In the genomic region with DNA sequence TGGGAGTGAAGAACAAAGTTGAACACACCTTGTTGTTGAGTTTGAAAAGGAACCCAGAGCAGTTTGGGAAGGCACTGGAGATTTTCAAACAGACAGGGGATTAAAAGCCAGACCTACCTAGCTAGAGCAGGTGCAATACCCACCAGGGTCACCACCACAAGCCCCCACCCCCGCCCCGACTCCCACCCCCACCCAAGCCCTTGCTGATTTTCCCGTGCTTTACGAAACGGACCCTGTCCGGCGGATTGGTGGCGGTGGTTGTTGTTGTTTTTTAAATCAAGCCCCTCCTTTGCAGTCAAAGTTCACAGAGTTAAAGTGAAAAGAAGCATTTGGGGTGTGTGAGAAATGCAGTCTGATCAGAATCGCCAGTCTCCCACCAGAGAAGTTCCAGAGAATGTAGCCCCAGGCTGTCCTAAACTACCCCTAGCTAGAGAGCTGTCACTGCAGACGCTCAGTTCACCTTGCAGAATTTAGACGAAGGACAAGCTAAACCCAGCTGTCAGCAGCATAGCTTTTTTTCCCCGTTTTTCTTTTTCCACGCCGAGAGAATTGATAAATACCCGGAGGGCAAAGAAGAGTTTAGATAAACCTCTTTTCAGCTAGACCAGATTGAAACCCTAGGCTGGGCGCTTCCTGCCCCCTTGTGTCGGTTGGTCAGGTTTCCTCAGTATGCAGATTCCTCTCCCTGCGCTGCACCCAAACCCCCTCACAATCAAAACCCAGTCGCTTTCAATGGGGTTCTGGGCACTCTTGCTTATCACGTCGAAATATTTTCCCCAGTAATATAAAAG, we compare ENCODE assay signal across 7 mouse cellular contexts. TPM values are rescaled to one million over a fixed set of nuclear protein-coding genes. Genes with fewer than 3 reads are reported as not detected.
DNase-seq lines count a peak whose midpoint lies in the region; ATAC-seq and TF ChIP-seq lines count a peak whose summit lies in the region.

No protein-coding gene starts in this region.

- no peaks in the 10 kb centered on the region for H3K4me1 ChIP-seq in embryonic fibroblast, embryonic 13.5 days (ENCODE audit: control insufficient read depth, insufficient read depth, low read length)
- peaks cover 6% of the 10 kb centered on the region; the same call in 1 of the 2 replicates for H3K4me1 ChIP-seq in hindbrain, postnatal 0 days (ENCODE audit: insufficient read depth, low read length)
- H3K4me1 ChIP-seq in liver, embryonic 16.5 days (ENCODE audit: control insufficient read depth, low read depth, low read length), result no peaks in the 10 kb centered on the region
- H3K4me1 ChIP-seq in olfactory bulb, adult 2 months (ENCODE audit: control insufficient read depth, insufficient read depth, low read length), result peaks cover 18% of the 10 kb centered on the region

- no peak for ATAC-seq in hindbrain, postnatal 0 days
- ATAC-seq in liver, embryonic 16.5 days (ENCODE audit: low read depth), result no peak

- H3K4me3 ChIP-seq in embryonic fibroblast, embryonic 13.5 days (ENCODE audit: insufficient read depth, low read length), result peak overlapping the region; percentile 42; the same call in 1 of the 2 replicates
- peak overlapping the region; percentile 58 for H3K4me3 ChIP-seq in hindbrain, postnatal 0 days (ENCODE audit: low read length)
- peak overlapping the region; percentile 50 for H3K4me3 ChIP-seq in liver, embryonic 16.5 days (ENCODE audit: low read depth, low read length)
- peak overlapping the region; percentile 37 for H3K4me3 ChIP-seq in olfactory bulb, adult 2 months (ENCODE audit: insufficient read depth, low read depth, low read length)

- peak overlapping the region; percentile 100 for H3K4me2 ChIP-seq in hindbrain, postnatal 0 days (ENCODE audit: low read depth, low read length)
- peak overlapping the region; percentile 60 for H3K4me2 ChIP-seq in liver, embryonic 16.5 days (ENCODE audit: low read depth, low read length)

- no peak for TF ChIP-seq POLR2A in embryonic fibroblast, embryonic 13.5 days (IDR thresholded peaks at IDR 0.05; ENCODE audit: low read depth, low read length)
- no peak for TF ChIP-seq POLR2A in olfactory bulb, adult 2 months (IDR thresholded peaks at IDR 0.05; ENCODE audit: insufficient read depth, low read depth, low read length)

- peaks cover 5% of the 10 kb centered on the region; the same call in 1 of the 2 replicates for H3K27me3 ChIP-seq in hindbrain, postnatal 0 days (ENCODE audit: insufficient read depth, low read length)
- peaks cover 33% of the 10 kb centered on the region for H3K27me3 ChIP-seq in liver, embryonic 16.5 days (ENCODE audit: control insufficient read depth, insufficient read depth, low read depth, low read length)

- no peaks in the 10 kb centered on the region for H3K36me3 ChIP-seq in hindbrain, postnatal 0 days (ENCODE audit: insufficient read depth, low read length)
- H3K36me3 ChIP-seq in liver, embryonic 16.5 days (ENCODE audit: control insufficient read depth, insufficient read depth), result no peaks in the 10 kb centered on the region

- WGBS in hindbrain, postnatal 0 days, result 2% methylated on average over 21 of the region's 21 CpGs
- 2% methylated on average over 21 of the region's 21 CpGs for WGBS in liver, embryonic 16.5 days (ENCODE audit: insufficient replicate concordance)
- WGBS in olfactory bulb, adult 2 months, result 8% methylated on average over 21 of the region's 21 CpGs

- peak; percentile 34 for DNase-seq in right cerebral cortex, postnatal 4 days
- no peak for DNase-seq in right cerebral cortex, postnatal 36 days (ENCODE audit: low spot score in 2 of 2)
- DNase-seq in hindbrain, postnatal 0 days (ENCODE audit: low spot score), result peak; percentile 71
- no peak for DNase-seq in spleen, adult 18-20 months

- no peak for TF ChIP-seq CTCF in embryonic fibroblast, embryonic 13.5 days (IDR thresholded peaks at IDR 0.05; ENCODE audit: borderline replicate concordance, insufficient read depth, low read length)
- TF ChIP-seq CTCF in hindbrain, postnatal 0 days (IDR thresholded peaks at IDR 0.05; ENCODE audit: low read depth), result peak; percentile 70
- TF ChIP-seq CTCF in olfactory bulb, adult 2 months (IDR thresholded peaks at IDR 0.05; ENCODE audit: insufficient read depth, low read depth, low read length), result no peak

- no peak overlapping the region for H3K9ac ChIP-seq in hindbrain, postnatal 0 days (replicated peaks; ENCODE audit: low read length)
- no peak overlapping the region for H3K9ac ChIP-seq in liver, embryonic 16.5 days (ENCODE audit: low read depth, low read length)

- H3K27ac ChIP-seq in embryonic fibroblast, embryonic 13.5 days (ENCODE audit: insufficient read depth, low read length), result no peak overlapping the region
- no peak overlapping the region for H3K27ac ChIP-seq in hindbrain, postnatal 0 days
- H3K27ac ChIP-seq in liver, embryonic 16.5 days (ENCODE audit: low read length), result no peak overlapping the region
- H3K27ac ChIP-seq in olfactory bulb, adult 2 months (ENCODE audit: insufficient read depth, low read depth, low read length), result no peak overlapping the region

- no peaks in the 10 kb centered on the region; the same call in 1 of the 2 replicates for H3K9me3 ChIP-seq in hindbrain, postnatal 0 days (ENCODE audit: low read length)
- H3K9me3 ChIP-seq in liver, embryonic 16.5 days (replicated peaks; ENCODE audit: control insufficient read depth, low read length), result no peaks in the 10 kb centered on the region

RNA-seq across cellular contexts. Expression of a gene that starts 0.8 kb away (rescaled TPM):
- polyA plus RNA-seq in embryonic fibroblast, embryonic 13.5 days (2011; ENCODE audit: insufficient read length, low read depth, missing spikeins), result 0.23 TPM in 2 replicates
- 13.9 and 17.6 TPM in 2 replicates for total RNA-seq in hindbrain, postnatal 0 days (2014; rRNA removed)
- polyA plus RNA-seq in hindbrain, postnatal 0 days (2015; fragmentation: Nextera tagmentation; extraction: Ambion mirVana), result 1.7 TPM in 2 replicates
- polyA plus RNA-seq in liver, embryonic 16.5 days (2015; fragmentation: Nextera tagmentation; extraction: Ambion mirVana), result 0.29 and 0.41 TPM in 2 replicates
- not detected in 2 replicates for polyA plus RNA-seq in olfactory bulb, adult 2 months (2012; ENCODE audit: insufficient read depth, insufficient read length, low replicate concordance, missing spikeins)

Comparison
In these comparisons a context has a peak if more than half of its experiments do, and no peak if none do; other contexts are left out.
1. DNase-seq: peak in right cerebral cortex, postnatal 4 days (single experiment) and hindbrain, postnatal 0 days (single experiment); none in right cerebral cortex, postnatal 36 days (0 of 2) and spleen, adult 18-20 months (0 of 2).
2. Peak in every context shown above with its lines, with median percentiles within 50 percentile points of each other: H3K4me3 ChIP-seq.